Mouse (Mus musculus): Measurements from ENCODE around the gene Tgfbr2. TPM values are rescaled to one million over a fixed set of nuclear protein-coding genes. Genes with fewer than 3 reads are reported as not detected.

Tgfbr2 gene
- total RNA-seq, 2 experiments from 2014 or later: 61.3 to 82.4 TPM

DNA sequence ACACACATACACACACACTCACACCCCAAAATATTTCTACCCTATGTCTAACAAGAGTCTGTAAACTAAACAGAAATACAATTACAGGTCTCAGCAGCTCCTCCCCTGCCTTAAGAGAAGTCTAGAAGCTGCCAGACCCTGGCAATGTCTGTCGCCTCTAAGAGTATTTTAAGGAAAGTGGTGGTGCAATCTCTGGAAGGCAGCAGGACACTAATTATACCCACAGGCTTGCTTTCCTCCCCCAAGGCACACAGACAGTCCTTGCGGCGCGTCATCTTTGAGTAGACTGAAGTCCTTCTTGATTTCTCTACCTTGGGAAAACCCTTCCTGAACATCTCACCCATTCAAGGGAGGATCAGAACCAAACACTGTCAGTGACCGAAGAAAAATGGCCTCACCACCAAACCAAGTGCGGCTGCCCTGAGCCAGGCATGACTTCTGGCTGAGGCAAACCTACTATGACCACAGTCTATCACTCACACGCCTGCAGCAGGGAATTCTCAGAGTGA lies 12.2 kb downstream of the Tgfbr2 start:
- DNase-seq (ENCODE audit: low spot score in 2 of 2): no peak

DNA sequence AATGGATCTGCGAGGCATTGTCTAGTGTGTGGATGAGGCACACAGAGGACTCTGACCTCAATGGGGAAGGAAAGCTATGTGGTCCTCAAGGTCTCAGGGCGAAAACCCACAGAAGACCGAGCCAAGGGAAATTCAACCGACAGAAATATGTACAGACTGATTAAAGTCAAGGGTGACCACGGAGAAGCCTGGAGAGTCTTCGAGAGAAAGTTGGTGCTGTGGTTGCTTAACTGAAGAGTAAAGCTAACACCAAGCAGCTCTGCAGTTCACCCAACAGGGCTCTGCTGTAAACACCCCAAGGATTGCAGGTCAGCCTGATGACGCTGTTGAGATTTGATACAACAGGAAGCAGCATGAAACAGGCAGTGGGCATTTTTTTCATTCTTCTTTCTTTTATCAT lies 14.3 kb downstream of the Tgfbr2 start:
- DNase-seq (ENCODE audit: low spot score in 2 of 2): no peak

DNA sequence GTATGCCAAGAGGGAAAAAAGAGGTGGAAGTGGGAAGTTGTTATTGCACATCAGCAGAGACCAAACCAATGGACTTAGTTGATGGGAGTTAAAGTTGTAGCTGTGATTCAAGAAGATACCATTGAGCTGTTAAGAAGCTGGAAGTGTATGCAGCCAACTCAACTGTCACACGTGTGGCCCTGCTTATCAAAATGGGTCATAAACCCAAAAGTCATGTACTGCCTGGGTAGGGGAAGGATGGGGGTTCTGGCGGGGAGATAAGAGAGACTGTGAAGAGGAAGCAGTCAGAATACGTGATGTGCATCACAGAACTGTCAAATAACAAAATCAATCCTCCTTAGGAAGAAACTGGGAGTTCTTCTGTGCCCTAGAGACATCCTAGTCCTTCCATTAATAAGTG lies 15.1 kb downstream of the Tgfbr2 start:
- no peak for DNase-seq (ENCODE audit: low spot score in 2 of 2)

DNA sequence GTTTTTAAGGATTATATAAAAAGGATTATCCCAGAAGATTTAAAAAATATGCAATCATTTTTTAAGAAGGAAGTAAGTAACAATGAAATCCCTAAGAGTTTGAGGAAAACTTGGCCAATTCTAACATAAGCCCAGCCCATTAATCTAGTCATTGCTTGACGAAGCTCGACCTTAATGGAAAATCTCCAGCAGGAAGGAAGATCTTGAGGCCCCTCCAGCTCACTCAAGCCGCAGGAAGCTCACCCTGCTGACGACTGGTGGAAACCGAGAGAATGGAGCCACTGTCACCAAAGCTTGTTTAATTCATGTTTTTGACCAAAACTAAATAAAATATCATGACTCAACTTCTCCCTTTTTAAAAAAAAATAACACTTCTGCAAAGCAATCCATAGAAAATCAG lies 18.7 kb downstream of the Tgfbr2 start:
- no peak for DNase-seq (ENCODE audit: low spot score in 2 of 2)

DNA sequence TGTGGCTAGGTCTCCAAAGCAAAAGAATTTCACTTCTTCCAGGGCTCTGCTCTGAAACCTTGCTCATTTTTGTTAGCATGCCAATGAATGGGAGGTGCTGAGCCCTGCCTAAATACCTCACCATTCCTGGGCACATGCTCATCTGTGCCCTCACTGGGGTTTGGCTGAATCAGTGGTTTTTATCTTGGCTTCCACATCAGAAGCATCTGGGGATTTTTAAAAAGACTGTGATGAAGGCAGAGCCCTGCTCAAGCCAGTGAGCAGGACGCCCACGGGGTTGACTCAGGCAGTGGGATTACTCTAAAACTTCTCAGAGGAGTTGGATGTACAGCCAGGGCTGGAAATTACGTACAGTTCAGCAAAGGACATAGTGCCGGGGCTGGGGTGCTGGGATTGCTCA lies 22.3 kb downstream of the Tgfbr2 start:
- DNase-seq (ENCODE audit: low spot score in 2 of 2): no peak

DNA sequence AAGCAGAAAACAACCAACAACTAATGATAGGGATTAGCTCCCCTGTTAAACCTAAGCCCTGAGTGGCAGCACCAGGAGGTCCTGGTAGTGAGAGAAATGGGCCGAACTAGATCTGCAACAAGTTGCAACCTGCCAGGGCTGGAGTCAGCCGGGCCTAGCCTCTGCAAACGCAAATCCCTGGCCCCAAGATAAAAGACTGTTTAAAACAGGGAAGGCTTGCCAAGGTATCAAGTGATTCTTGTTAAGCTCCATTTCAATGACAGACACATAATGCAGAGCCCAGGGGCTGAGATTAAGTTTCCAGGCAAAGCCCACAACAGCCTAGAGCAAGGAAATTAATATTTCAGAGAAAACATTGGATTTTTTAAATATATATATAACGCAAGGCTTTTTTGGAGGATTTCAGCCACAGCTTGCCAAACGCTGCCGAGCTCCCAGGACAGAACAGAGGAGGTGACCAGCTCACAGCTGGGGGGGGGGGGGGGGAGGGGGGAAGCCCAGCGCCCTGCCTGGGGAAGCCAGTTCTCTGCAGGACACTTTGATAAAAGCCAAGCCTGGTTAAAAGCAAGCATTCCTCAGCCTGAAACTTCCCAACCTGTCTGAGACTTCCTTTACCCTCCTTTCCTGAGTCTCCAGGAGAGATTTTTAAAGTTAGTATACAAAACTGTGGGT lies 24.3 kb downstream of the Tgfbr2 start:
- no peak for DNase-seq (ENCODE audit: low spot score in 2 of 2)

DNA sequence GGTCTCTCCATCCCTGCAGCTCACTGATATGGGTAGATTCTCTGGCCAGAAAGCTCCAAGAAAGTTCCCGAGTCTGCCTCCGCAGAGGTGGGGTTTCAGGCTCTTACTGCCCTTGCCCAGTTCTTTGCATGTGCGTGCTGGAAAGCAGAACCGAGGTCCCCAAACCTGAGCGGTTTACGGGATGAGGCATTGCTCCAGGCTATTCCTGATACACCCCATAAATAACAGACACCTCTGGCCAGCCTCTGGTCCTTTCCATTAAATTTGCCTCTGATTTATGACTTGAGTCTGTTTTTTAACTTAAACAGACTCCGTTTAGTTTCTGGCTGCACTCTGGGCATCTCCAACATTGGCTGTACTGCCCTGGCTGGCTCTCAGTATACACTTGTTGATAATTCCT lies 26.4 kb downstream of the Tgfbr2 start:
- no peak for DNase-seq (ENCODE audit: low spot score in 2 of 2)

DNA sequence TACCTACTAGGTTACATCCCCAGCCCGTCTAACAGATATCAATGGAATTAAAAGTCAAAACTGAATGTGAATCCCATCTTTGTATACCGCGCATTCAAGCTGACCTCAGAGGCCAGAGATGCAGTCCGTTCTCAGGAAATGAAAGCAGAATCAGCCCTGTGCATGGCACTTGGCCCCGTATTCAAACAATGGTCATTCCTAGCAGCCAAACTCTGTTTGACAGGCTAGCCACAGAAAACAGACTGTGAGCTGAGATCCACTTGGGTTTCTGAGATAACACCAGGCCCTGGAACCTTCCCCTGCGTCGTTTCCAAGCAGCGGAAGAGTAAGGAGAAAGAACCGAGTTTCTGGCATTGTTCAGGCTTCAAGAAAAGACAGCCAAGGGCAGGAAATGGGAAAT lies 28.9 kb downstream of the Tgfbr2 start:
- DNase-seq (ENCODE audit: low spot score in 2 of 2): no peak

DNA sequence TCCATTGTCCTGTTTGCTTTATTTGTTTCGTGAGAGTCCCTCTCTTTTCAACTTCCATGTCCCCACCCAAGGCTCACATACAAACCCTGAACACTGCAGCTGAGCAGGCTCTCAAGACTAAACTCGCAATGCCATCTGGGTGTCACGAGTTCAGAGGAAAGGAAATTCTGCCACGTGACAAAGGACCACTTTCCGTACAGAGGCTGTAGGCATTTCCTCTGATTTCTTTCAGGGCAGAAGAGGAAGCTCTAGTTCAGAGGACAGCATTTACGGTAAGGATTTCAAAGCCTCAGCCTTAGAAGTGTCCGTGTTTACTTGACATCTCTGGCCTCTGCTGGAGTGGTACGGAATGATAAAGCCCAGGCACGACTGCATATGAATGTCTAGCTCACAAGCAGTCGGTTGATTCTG lies 29.9 kb downstream of the Tgfbr2 start:
- DNase-seq (ENCODE audit: low spot score in 2 of 2): no peak

DNA sequence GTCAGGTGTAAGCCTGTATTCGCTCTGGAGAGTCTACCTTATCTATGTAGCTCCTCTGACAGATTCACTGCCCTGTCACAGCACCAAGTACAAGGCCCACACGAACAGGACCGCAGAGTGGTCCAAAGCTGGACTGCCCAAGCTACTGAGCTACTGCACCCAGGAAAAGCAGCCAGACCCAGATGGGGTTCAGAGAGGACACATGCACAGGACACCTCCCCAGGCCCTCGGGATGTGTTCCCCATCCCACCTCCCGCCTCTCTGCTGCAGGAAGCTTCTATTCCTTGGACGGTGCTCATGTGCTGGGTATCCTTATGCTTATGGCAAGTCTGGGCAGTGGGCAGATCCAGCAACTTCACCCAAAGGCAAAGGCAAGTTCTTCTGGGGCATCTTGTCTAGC lies 34.7 kb downstream of the Tgfbr2 start:
- no peak for DNase-seq (ENCODE audit: low spot score in 2 of 2)

DNA sequence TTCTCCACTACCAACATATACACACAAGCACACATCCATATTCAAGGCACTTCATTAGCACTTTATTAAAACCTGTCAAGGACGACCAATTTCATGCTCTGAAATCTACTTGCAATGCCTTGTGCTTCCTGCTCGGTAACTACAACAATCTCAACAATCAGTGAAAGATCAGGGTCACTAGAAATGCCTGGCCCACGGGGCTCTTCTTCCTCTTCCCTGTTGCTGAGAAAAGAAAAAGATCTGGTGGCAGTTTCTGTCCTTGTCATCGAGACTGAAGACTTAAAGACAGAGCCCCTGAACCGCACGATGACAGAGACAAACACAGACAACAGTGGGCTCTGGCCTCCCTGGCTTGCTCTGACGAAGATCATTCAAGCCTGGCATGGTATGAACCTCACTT lies 35.6 kb downstream of the Tgfbr2 start:
- DNase-seq (ENCODE audit: low spot score in 2 of 2): no peak

DNA sequence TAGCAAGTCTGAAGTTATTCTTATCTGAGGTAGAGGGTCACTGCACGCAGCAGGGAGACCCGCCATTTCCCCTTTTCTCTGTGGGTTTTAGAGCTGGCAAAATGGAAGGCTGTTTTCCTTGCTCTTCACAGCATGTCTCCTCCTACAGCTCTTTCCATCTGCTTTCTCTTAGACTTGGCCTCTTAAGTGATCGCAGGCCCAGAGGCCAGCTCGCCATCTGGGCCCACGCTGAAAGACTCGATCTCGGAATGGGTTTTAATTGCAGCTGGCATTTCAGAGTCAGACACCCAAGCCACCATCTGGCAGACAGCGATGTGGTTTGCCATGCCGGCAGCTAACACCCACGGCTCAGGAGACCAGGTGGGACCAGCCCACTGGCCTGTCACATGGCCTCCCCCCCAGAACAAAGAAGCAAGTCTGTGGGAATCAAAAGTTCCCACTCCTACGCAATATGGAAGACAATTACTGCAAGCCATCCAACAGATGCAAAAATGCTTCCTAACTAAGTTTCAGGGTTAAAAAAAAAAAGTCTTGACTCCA lies 36.5 kb downstream of the Tgfbr2 start:
- no peak for DNase-seq (ENCODE audit: low spot score in 2 of 2)

DNA sequence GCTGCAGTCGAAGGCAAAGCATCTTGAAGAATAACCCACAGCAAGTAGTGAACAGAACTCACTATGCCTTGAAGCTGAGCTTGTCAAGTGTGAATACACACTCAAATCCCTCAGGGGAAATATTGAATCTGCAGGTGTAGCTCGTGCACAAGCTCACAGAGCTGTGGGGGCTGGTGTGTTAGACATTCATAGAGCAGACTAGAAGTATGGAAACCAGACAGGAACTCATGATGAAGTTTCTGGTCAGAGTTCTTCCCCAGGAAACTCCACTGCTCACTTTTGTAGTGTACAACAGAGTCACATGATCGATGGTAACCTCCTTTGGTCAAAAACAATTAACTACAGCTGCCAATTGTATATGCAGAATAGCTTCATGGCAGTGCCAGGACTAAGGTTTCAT lies 37.5 kb downstream of the Tgfbr2 start:
- no peak for DNase-seq (ENCODE audit: low spot score in 2 of 2)

DNA sequence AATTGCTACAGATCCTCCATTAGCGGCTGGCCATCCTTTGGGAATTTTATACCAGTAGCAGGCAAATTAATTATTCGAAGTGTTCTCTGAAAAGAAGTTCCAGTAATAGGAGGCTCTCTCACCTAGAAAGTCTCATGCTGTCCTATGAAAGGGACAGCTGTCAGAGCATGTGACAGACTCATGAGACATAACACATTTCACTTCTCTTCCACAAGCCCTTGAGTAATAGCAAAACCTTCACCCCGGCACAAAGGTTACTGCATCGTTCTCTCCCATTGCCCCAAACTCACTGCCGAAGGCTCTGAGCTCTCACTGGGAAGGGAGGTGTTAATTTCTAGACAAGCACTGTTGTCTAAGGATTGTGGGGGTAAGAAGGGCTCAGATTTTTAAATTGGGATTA lies 38.3 kb downstream of the Tgfbr2 start:
- DNase-seq (ENCODE audit: low spot score in 2 of 2): no peak

DNA sequence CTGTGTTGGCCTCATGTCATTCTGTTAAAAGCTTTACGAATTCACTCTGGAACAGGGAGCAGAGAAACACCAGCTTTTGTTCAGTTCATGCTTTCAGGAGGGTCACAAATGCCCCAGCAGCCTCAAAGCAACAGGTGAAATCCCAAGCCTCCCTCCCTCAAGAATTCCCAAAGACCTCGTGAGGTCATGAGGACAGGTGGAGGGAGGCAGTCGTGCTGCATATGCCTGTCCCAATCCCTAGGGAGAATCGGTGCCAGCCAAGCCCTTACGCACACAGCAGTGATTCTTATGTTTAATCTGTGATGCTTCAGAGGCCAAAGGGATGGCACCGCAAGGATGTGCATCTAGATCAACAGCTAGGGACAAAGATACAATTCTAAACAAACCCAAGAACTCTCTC lies 39.0 kb downstream of the Tgfbr2 start:
- no peak for DNase-seq (ENCODE audit: low spot score in 2 of 2)

DNA sequence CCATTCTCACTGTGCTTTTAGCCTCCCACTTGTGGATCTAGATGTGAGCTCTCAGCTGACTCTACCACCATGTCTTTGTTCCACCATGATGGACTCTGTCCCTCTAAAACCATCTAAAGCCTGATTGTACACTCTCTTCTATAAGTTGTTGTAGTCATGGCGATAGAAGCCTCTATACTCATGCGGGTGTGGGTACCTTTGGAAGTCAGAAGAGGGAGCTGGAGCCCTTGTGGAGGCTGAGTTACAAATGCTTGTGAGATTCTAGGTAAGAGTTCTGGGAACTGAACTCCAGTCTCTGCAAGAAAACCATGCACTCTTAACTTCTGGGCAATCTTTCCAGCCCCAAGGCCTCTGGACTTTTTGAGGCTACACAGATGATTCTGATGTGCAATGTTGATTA lies 40.7 kb downstream of the Tgfbr2 start:
- DNase-seq (ENCODE audit: low spot score in 2 of 2): no peak

DNA sequence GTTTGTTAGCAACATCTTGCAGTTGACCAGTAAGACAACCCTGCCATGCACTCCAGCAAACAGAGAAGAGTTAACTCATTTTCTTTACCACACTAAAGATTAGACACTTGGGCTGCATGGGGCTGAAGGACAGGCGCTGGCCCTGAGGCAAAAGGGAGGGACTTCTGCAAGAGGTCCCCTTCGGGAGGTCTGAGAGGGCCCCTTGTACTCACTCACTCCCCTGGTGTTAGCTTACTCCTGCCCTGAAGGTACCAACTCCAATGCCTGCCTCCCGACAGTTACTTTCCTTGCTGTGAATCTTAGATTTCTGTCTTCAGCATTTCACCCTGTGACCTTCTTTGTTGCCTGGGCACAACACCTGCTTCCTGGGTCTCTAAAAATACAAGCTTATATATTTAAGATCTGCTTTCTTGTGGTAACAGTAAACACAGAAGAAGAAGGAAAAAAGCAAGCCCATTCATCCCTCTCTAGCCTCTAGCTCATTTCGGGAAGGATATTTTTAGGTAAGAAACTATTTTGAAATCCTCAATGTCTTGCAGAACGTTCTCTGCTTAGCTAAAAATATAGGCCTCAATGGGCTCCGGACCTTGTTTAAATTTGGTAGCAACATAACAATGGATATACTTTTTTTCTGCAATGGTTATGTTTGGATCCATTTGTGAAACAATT lies 41.7 kb downstream of the Tgfbr2 start:
- no peak for DNase-seq (ENCODE audit: low spot score in 2 of 2)

DNA sequence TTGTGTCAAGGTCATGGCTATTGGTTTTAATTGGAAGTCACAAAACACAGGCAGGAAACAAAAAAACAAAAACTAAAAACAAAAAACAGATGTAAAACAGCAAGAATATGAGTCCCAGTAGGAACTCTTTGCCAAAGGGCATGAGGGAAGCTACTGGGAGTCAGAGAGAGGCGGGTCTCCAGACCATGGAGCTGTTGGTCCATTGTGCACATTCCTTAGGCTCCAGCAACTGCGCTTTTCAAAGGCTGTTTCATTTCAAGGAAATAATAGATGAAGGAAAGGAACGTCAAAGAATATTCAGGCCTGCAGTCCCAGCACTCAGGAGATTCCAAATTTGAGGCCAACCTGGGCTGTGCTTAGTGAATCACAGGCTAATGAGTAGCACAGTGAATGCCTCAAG lies 46.3 kb downstream of the Tgfbr2 start:
- DNase-seq (ENCODE audit: low spot score in 2 of 2): no peak

DNA sequence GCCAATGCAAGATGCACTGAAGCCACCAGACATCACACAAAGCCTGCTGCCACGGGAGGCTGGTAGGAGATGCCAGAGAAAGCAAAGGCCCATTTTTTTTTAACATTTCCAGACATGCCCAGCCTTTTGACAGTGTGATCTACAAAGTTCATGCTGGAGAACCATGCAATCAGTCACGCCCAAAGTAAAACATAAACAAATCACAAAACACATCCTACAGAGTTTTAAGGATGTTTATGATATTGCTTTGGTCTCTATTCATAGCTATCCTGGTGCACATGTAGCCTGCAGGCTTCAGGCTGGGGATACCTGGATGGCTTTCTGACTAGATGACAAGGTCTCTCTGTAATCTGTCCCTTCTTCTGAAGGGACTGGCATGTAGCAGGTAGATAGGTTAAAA lies 46.8 kb downstream of the Tgfbr2 start:
- DNase-seq (ENCODE audit: low spot score in 2 of 2): no peak

DNA sequence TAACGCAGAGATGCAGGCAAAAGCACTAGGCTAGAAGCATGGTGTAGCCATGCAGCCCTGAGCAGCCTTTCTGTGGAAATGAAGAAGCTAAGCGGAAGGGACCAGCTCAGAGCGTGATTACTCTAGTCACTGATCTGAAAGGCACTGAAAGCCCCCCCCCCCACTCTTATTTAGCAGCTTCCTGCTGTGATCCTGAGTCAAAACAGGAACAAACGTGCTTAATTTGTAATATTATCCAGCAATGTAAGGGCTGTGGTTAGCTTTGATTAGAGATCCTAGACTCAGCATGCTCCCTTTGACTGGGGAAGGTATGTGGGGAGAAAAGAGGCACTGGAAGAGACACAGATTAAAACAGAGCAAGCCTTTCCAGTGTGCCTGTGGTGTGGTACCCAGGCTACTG lies 48.7 kb downstream of the Tgfbr2 start:
- DNase-seq (ENCODE audit: low spot score in 2 of 2): no peak

DNA sequence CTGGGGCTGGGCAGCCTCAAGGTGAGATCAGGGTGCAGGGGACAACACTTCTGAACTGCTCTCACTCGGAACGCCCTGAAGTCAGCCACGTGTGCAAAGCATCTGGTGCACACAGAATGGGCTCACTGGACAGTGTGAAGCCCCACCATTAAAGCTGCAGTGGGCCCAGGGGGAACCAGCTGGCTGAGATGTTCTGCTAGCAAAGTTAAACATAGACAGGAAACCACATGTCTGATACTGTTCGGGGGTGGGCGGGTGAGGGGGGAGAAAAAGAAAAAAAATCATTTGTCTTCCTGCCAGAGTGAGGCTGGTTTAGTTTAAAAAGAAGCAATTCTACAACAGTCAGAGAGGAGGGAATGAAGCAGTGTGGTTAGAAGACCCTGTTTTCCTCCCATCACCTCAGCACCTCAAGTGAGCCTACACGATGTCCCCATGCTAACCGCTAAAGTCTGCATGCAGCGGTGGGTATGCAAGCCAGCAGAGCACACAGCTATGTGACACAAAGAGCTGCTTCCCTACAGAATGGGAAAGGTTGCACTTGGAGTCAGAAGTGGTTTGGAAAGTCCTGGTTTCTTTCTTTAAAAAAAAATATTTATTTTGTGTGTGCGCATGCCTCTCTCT lies 52.1 kb downstream of the Tgfbr2 start:
- no peak for DNase-seq (ENCODE audit: low spot score in 2 of 2)

DNA sequence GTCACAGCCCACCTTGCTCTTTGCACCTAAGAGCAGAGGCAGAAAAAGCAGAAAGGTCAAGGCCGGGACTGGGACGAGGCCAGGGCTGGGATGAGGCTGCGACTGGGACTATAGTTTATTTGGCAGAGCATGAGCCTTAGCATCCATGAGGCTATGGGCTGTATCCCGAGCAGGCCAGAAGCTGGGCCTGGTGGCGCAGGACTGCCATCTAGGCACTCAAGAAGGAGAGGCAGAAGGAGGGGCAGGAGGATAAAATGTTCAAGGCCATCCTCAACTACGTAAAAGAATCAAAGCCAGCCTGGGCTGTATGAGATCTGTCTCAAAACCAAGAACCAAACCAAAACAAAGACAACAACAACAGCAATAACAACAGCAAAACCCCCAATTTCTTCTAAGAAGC lies 52.6 kb downstream of the Tgfbr2 start:
- no peak for DNase-seq (ENCODE audit: low spot score in 2 of 2)
